Mouse (Mus musculus) adrenal gland, postnatal 14 days (tissue): Measurements from ENCODE around the gene Jmjd6. TPM values are rescaled to one million over a fixed set of nuclear protein-coding genes. Genes with fewer than 3 reads are reported as not detected.
"Not testable (repeated sequence)": the region's sequence is repeated elsewhere in the genome, so short reads cannot be mapped to it uniquely, and the experiment has no call there.

Experiments
- DNase-seq: peaks from one replicate; pipeline ENCODE4 v3.0.0; 2021; ENCODE audit warnings: mixed read lengths
- total RNA-seq: library from RNA; stranded (reverse); gene quantifications from 2 replicates; pipeline ENCODE4 v1.2.3, GENCODE M21; 2021

Jmjd6 gene
- total RNA-seq, 1 experiment from 2014 or later, result 40.2 TPM

DNA sequence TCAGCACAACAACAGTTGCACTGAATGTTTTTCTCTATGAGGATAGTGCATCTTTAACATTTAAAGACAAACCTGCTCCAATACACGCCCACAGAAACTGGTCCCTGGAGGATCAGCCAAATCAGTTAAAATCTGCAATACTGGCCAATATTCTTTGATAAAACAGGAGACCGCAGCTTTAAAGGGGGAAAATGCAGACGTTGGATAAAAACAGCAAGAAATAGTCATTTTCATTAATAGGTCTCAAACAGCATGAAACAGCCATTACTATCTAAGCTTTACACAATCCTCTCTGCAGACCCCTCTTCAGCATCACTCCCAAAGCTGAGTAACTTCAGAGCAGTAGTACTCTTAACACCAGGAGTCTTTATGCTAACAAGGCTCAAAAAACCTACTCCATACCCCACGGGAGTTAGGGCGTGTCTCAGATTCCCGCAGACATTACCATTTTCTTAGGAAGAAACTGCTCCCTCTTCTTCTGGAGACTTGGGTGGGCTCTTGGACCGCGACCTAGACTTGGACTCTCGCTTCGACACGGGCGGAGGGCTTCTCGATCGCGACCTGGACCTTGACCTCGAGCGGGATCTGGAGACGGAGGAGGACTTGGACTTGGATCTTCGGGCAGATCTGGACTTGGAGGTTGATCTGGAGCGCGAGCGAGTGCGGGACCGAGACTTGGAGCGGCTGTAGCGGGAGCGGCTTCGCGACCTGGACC is 8.5 kb upstream of the Jmjd6 start:
- no peak for DNase-seq

DNA sequence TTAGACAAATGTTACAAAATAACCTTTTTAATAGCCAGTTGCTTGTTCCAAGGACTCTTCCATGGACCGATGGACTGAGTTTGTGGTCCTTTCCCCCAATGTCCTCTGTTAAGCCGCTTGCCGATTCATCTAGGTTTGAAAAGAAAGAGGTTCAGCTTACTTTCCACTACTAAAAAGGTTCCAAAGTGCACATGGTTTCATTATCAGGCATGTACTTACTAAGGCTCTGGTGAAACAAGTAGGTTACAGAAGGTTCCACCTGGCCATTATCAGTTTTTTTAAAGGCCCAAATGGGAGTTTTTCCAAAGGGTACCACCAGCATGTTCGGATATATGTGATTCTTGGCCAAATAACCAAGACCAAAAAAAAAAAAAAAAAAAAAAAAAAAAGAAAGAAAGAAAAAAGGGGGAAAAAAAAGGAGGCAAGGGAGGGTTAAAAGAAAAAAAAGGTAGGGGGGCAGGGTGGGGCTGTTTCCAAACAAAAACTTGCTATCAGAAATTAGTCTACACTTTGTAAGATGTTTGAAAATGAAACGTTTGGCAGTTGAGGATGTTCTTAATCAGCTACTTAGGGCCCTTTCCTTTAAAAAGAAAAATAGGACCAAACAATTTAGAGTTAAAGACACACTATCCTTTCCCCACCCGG is 7.7 kb upstream of the Jmjd6 start:
- DNase-seq, result no peak

DNA sequence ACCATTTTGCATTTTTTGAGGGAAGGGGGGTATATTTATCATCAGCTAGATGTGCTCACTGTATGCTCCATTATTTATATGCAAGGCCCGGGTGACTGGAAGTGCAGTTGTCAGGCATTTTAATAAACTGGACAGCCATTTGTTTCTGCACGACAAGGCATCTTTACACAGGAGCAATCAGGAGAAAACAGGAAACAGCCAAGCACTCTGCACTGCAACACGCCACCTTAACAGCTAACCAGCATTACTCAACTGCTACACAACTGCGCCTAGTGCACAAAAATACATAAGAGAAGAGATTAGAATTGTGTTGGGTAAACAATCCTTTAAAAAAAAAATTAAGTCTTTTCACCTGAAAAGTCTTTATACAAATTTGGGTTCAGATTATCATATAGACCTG is 6.8 kb upstream of the Jmjd6 start:
- DNase-seq, result no peak

GRCm38 (mm10) chr11:116849587-116849986 is 6.3 kb upstream of the Jmjd6 start:
- no peak for DNase-seq

DNA sequence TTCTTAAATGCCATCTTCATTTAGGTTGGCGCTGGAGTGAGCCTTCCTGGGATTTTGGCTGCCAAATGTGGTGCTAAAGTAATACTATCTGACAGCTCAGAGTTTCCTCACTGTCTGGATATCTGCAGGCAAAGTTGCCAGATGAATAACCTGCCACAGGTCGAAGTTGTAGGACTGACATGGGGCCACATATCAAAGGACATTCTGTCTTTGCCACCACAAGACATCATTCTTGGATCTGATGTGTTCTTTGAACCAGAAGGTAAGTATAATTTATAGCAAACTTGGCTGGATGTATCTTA is 5.6 kb upstream of the Jmjd6 start:
- not testable (repeated sequence) for DNase-seq

GRCm38 (mm10) chr11:116848086-116848876 is 5.0 kb upstream of the Jmjd6 start:
- DNase-seq, result no peak

GRCm38 (mm10) chr11:116847187-116848085 is 4.2 kb upstream of the Jmjd6 start:
- no peak for DNase-seq

DNA sequence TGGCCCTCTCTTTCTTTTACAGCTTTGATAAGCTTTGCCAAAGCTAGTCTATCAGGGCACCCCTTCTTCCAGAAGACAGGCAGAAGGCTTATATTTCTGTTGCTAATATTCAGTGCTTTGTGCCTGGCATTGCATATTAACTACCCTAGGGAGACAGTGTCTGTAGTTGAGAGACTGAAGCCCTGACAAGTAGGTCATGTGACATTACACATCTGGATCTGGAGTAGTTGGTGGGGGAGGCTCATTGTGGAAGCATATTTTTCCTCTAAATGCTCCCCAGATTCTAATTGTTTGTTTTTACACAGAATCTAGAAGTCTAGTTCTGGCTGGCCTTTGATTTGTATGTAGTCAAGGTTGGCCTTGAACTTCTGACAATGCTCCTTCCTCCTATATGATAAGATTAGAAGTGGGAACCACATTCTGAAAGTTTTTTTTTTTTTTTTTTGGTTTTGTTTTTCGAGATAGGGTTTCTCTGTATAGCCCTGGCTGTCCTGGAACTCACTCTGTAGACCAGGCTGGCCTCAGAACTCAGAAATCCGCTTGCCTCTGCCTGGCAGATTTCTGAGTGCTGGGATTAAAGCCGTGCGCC is 3.4 kb upstream of the Jmjd6 start:
- DNase-seq, result no peak

- DNase-seq, result peak; percentile 87
These were observed 553 bp downstream of the Jmjd6 start for GRCm38 (mm10) chr11:116842531-116843260.

GRCm38 (mm10) chr11:116840748-116841147 is 2.5 kb downstream of the Jmjd6 start:
- DNase-seq, result no peak

- no peak for DNase-seq
These were observed 3.6 kb downstream of the Jmjd6 start for GRCm38 (mm10) chr11:116839601-116840000.

DNA sequence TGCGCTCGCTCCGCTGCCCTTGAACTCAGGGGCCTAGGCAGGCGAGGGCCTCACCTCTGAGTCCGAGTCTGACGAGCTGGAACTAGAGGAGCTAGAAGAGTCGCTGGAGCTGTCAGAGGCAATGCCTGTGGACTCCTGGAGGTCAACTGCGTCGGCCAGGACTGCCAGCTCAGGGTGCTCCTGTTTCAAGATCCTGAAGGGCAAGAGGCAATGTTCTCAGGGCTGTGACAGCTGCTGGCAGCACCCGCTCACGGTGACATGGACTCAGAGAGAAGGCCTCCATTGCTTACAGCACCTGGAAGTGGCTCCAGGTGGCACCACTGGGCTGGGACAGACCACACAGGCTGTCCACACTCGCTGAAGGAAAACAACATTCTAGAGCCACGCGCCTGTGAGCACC is 4.3 kb downstream of the Jmjd6 start:
- no peak for DNase-seq

DNA sequence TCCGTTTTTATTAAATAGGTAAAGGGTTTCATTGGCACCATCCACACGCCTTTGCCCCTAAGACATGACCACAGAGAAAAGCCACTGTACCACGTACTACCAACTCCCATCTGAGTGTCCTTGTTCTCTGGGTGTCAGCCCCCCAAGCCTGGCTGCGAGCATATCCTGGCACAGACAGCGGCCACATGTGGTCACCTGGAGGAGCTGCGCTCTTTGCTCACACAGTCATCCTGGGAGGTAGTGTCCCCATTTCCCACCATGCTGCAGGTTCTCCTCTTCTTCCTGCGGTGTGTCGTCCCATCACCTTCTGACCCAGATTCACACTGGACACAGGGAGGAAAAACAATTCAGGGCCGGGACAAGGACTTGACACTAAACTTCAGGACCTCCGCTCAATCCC is 5.8 kb downstream of the Jmjd6 start:
- DNase-seq, result no peak

- no peak for DNase-seq
These were observed 7.0 kb downstream of the Jmjd6 start for GRCm38 (mm10) chr11:116836283-116836682.

DNA sequence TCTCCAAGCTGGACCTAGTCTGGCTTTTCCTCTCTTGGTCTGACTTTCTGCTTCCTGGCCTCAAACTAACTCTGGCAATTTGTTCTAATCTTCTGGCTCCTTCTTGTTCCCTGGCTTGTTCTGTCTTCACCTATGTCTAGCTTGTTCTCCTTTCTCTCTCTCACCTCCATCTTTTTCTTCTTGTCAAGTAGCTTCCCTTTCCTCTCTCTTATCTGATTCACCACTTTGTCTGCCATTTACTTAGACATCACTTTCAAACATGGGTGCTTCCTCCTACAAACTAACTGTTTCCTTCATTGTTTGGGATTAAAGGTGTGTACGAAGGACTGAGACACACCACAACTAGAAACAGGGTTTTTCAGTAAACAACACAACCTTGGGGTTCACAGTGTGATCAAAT is 8.3 kb downstream of the Jmjd6 start:
- DNase-seq, result no peak

- no peak for DNase-seq
These were observed 11.0 kb downstream of the Jmjd6 start for GRCm38 (mm10) chr11:116832172-116832685.

DNA sequence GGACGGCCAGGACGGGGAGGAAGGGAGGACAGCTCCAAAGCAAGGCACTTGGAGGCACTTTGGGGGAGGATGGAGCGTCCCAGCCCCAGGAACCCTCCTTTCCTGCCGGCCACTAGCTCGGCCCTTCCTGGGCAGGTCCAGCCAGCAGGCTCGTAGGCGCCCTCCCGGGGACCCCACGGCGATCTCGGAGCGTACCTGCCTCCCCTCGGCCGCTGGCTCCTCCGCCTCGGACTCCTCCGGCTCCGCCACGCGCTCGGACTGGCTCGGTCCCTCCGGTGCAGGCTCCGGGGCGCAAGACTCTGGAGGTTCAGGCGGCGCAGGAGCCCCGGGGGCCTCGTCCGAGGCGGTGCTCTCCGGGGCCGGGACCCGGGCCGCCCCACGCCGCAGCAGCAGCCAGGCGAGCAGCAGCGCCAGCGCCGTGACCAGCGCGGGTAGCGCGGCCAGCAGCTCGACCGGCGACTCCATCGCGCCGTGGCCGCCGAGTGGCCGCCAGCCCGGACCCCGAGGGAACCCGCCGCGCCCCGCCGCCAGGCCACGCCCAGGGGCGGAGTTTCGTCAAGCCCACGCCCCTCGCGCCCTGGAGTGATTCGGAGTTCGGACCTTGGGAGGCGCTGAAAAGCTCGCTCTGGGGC is 15.6 kb downstream of the Jmjd6 start, which contains the start of gene Mxra7:
Gene Mxra7 (minus strand): TSS at position 513 of the 632 bp plus-strand sequence.
- DNase-seq, result peak; percentile 91

DNA sequence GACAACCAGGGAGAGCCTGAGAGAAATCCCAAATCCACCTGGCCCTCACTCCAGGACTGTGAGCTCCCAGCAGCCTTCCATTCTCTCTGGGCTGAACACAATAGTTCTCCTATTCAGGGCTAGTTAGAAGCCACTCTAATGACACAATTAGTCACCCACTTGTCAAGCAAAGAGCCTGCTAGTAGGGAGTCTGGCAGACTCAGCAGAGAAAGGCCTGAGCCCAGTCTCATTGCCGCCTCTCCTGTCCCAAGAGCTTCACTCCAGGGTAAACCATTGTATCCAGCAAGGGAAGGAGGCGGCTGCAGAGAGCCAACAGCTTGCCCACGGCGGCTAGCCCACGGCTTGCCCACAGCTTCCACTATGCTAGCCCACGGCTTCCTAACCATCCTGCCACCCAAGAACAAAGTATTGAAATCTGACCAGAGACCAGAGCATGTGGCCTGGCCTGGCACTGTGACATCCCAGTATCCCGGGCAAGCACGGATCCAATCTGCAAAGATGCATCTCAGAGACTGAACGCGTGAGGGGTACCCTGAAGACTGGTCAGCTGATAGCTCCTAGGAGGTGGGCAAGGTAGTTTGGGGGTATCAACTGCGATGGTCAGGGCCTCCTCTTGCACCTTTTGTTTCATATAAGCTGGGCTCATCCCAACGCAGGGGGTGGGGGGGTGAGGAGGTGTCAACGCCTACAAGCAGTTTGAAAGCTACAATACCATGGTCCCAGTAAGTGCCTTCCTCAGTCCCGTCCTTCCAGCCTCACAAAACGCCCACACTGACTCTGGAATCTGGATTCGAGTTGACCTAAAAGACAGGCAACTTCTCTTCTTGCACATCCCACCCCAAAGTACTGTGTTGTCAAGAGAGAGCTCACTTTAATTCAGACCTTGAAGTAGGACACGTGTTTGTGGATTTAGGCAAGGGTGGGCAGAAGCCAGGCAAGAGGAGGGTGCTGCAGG is 16.4 kb downstream of the Jmjd6 start:
- no peak for DNase-seq

DNA sequence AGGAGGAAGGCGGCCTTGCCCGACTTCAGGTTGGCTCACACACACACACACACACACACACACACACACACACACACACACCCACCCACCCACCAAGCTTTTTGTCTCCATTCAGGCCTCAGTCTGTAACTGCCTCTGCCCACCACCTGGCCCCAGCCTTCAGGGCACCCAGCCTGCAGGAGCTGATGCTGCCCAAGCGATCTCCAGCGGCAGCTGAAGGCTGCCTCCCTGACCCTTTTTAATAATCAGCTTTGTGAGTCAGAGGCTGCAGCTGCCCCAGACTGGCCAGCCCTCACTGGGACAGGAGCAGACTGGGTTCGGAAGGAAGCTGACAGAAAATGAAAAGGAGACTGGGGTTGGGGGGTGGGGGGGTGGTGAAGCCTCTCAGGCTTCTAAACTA is 18.0 kb downstream of the Jmjd6 start:
- DNase-seq, result peak; percentile 68
